Comparison of ENCODE assay signal across 1 mouse cellular context in genomic region chr9:54527694-54528093, GRCm38 (mm10).
TF ChIP-seq lines count a peak whose summit lies in the region.

No protein-coding gene starts in this region.

TF ChIP-seq in CH12.LX, 34 proteins besides CTCF, POLR2A, EP300 and RAD21:
- TF ChIP-seq SMC3 (IDR thresholded peaks at IDR 0.05; ENCODE audit: low read depth, low read length) (peak; percentile 41), ZKSCAN1 (IDR thresholded peaks at IDR 0.05; ENCODE audit: borderline replicate concordance, low read depth, low read length) (no peak), GABPA (IDR thresholded peaks at IDR 0.05; ENCODE audit: insufficient replicate concordance, low read depth, low read length) (no peak)
